Mouse (Mus musculus): ENCODE results near the gene Alg14.

Gene Alg14

GRCm38 (mm10) chr3:121357030-121357429 lies 65.5 kb downstream of the Alg14 start:
- in situ Hi-C loops (cut with MboI; ENCODE audit: unreplicated experiment in 2 of 2), result loop anchor here in 1 of 2 experiments (25.0 kb wide), 1 partner anchor 1030 kb away; no protein-coding TSS in a partner anchor

- in situ Hi-C loops (cut with MboI; ENCODE audit: unreplicated experiment in 2 of 2), result loop anchor here in 1 of 2 experiments (25.0 kb wide), 1 partner anchor 1029 kb away; no protein-coding TSS in a partner anchor
Measured at GRCm38 (mm10) chr3:121358285-121358684, 66.7 kb downstream of the Alg14 start.

- in situ Hi-C loops (cut with MboI; ENCODE audit: unreplicated experiment in 2 of 2), result loop anchor here in 1 of 2 experiments (25.0 kb wide), 1 partner anchor 1028 kb away; no protein-coding TSS in a partner anchor
Measured at GRCm38 (mm10) chr3:121358850-121359249, 67.3 kb downstream of the Alg14 start.

- in situ Hi-C loops (cut with MboI; ENCODE audit: unreplicated experiment in 2 of 2), result loop anchor here in 1 of 2 experiments (25.0 kb wide), 1 partner anchor 1028 kb away; no protein-coding TSS in a partner anchor
Measured at GRCm38 (mm10) chr3:121359272-121359671, 67.7 kb downstream of the Alg14 start.

- in situ Hi-C loops (cut with MboI; ENCODE audit: unreplicated experiment in 2 of 2), result loop anchor here in 1 of 2 experiments (25.0 kb wide), 1 partner anchor 1025 kb away; no protein-coding TSS in a partner anchor
Measured at GRCm38 (mm10) chr3:121362002-121362401, 70.4 kb downstream of the Alg14 start.

GRCm38 (mm10) chr3:121364388-121364787 lies 72.8 kb downstream of the Alg14 start:
- in situ Hi-C loops (cut with MboI; ENCODE audit: unreplicated experiment in 2 of 2), result loop anchor here in 1 of 2 experiments (25.0 kb wide), 1 partner anchor 1023 kb away; no protein-coding TSS in a partner anchor

- in situ Hi-C loops (cut with MboI; ENCODE audit: unreplicated experiment in 2 of 2), result loop anchor here in 1 of 2 experiments (25.0 kb wide), 1 partner anchor 1022 kb away; no protein-coding TSS in a partner anchor
Measured at GRCm38 (mm10) chr3:121365131-121365530, 73.6 kb downstream of the Alg14 start.

GRCm38 (mm10) chr3:121368616-121369015 lies 77.0 kb downstream of the Alg14 start:
- in situ Hi-C loops (cut with MboI; ENCODE audit: unreplicated experiment in 2 of 2), result loop anchor here in 1 of 2 experiments (25.0 kb wide), 1 partner anchor 1019 kb away; no protein-coding TSS in a partner anchor

- in situ Hi-C loops (cut with MboI; ENCODE audit: unreplicated experiment in 2 of 2), result loop anchor here in 1 of 2 experiments (25.0 kb wide), 1 partner anchor 1018 kb away; no protein-coding TSS in a partner anchor
Measured at GRCm38 (mm10) chr3:121369517-121369916, 77.9 kb downstream of the Alg14 start.

GRCm38 (mm10) chr3:121370301-121370700 lies 78.7 kb downstream of the Alg14 start:
- in situ Hi-C loops (cut with MboI; ENCODE audit: unreplicated experiment in 2 of 2), result loop anchor here (5.0 to 25.0 kb wide), 3 partner anchors 38 to 1017 kb away; partner anchors contain the start of gene Cnn3 (in 1 of the 2)

GRCm38 (mm10) chr3:121370830-121371526 lies 79.4 kb downstream of the Alg14 start:
- in situ Hi-C loops (cut with MboI; ENCODE audit: unreplicated experiment in 2 of 2), result loop anchor here (5.0 to 25.0 kb wide), 3 partner anchors 39 to 1016 kb away; partner anchors contain the start of gene Cnn3 (in 1 of the 2)

GRCm38 (mm10) chr3:121371527-121372220 lies 80.1 kb downstream of the Alg14 start:
- in situ Hi-C loops (cut with MboI; ENCODE audit: unreplicated experiment in 2 of 2), result loop anchor here (5.0 to 25.0 kb wide), 3 partner anchors 39 to 1016 kb away; partner anchors contain the start of gene Cnn3 (in 1 of the 2)

GRCm38 (mm10) chr3:121373897-121374441 lies 82.4 kb downstream of the Alg14 start:
- in situ Hi-C loops (cut with MboI; ENCODE audit: unreplicated experiment in 2 of 2), result loop anchor here (5.0 to 25.0 kb wide), 3 partner anchors 42 to 1013 kb away; partner anchors contain the start of gene Cnn3 (in 1 of the 2)

GRCm38 (mm10) chr3:121375541-121376129 lies 84.1 kb downstream of the Alg14 start:
- in situ Hi-C loops (cut with MboI; ENCODE audit: unreplicated experiment in 2 of 2), result loop anchor here in 1 of 2 experiments (10.0 kb wide), 1 partner anchor 49 kb away; the partner anchor contains the start of gene Cnn3

GRCm38 (mm10) chr3:121378708-121379612 lies 87.4 kb downstream of the Alg14 start:
- in situ Hi-C loops (cut with MboI; ENCODE audit: unreplicated experiment in 2 of 2), result loop anchor here in 1 of 2 experiments (10.0 kb wide), 1 partner anchor 46 kb away; the partner anchor contains the start of gene Cnn3

GRCm38 (mm10) chr3:121379699-121380098 lies 88.1 kb downstream of the Alg14 start:
- in situ Hi-C loops (cut with MboI; ENCODE audit: unreplicated experiment in 2 of 2), result loop anchor here in 1 of 2 experiments (10.0 kb wide), 1 partner anchor 45 kb away; the partner anchor contains the start of gene Cnn3

GRCm38 (mm10) chr3:121387471-121388009 lies 96.0 kb downstream of the Alg14 start:
- in situ Hi-C loops (cut with MboI; ENCODE audit: unreplicated experiment in 2 of 2), result loop anchor here in 1 of 2 experiments (5.0 kb wide), 1 partner anchor 35 kb away; no protein-coding TSS in a partner anchor

GRCm38 (mm10) chr3:121389366-121389765 lies 97.8 kb downstream of the Alg14 start:
- in situ Hi-C loops (cut with MboI; ENCODE audit: unreplicated experiment in 2 of 2), result loop anchor here in 1 of 2 experiments (5.0 kb wide), 1 partner anchor 33 kb away; no protein-coding TSS in a partner anchor
